Mouse (Mus musculus) cerebellum, adult (tissue): ENCODE measurements around the gene Nkain2.
"Not testable (repeated sequence)": the region's sequence is repeated elsewhere in the genome, so short reads cannot be mapped to it uniquely, and the experiment has no call there.

ENCODE experiments used
- ATAC-seq: cut with Nextera tagmentation; 2 replicates; pipeline ENCODE4 v1.9.2; 2017; ENCODE audit warnings: mild to moderate bottlenecking, moderate library complexity, mixed read lengths; ENCODE audit not compliant: insufficient number of reproducible peaks, low FRiP score, low TSS enrichment

The Nkain2 gene

GRCm38 (mm10) chr10:32182951-32183350, 707.3 kb downstream of the Nkain2 start:
- ATAC-seq = no peak

- ATAC-seq = no peak
These were observed 798.9 kb downstream of the Nkain2 start for GRCm38 (mm10) chr10:32091354-32091753.

GRCm38 (mm10) chr10:32060396-32060795, 829.9 kb downstream of the Nkain2 start:
- ATAC-seq = no peak

- ATAC-seq = no peak
These were observed 832.0 kb downstream of the Nkain2 start for GRCm38 (mm10) chr10:32058251-32058650.

GRCm38 (mm10) chr10:32052546-32053295, 837.5 kb downstream of the Nkain2 start:
- no peak for ATAC-seq

GRCm38 (mm10) chr10:32052045-32052444, 838.2 kb downstream of the Nkain2 start:
- no peak for ATAC-seq

GRCm38 (mm10) chr10:32029996-32030395, 860.3 kb downstream of the Nkain2 start:
- no peak for ATAC-seq

GRCm38 (mm10) chr10:32018385-32018784, 871.9 kb downstream of the Nkain2 start:
- no peak for ATAC-seq

- no peak for ATAC-seq
These were observed 889.0 kb downstream of the Nkain2 start for GRCm38 (mm10) chr10:32001216-32001753.

- no peak for ATAC-seq
These were observed 897.1 kb downstream of the Nkain2 start for GRCm38 (mm10) chr10:31993205-31993604.

GRCm38 (mm10) chr10:31978387-31978786, 911.9 kb downstream of the Nkain2 start:
- no peak for ATAC-seq

GRCm38 (mm10) chr10:31947178-31947726, 943.0 kb downstream of the Nkain2 start:
- ATAC-seq = no peak

- ATAC-seq = no peak
These were observed 958.3 kb downstream of the Nkain2 start for GRCm38 (mm10) chr10:31931961-31932360.

- no peak for ATAC-seq
These were observed 962.6 kb downstream of the Nkain2 start for GRCm38 (mm10) chr10:31927657-31928056.

- ATAC-seq = not testable (repeated sequence)
These were observed 969.4 kb downstream of the Nkain2 start for GRCm38 (mm10) chr10:31920901-31921300.

- no peak for ATAC-seq
These were observed 982.8 kb downstream of the Nkain2 start for GRCm38 (mm10) chr10:31907488-31907887.

GRCm38 (mm10) chr10:31899501-31899900, 990.8 kb downstream of the Nkain2 start:
- no peak for ATAC-seq

GRCm38 (mm10) chr10:31873323-31873895, 1016.9 kb downstream of the Nkain2 start:
- peak; percentile 49; the same call in 1 of the 2 replicates for ATAC-seq

- ATAC-seq = no peak
These were observed 1022.0 kb downstream of the Nkain2 start for GRCm38 (mm10) chr10:31868275-31868674.

- no peak for ATAC-seq
These were observed 1063.2 kb downstream of the Nkain2 start for GRCm38 (mm10) chr10:31827041-31827440.

GRCm38 (mm10) chr10:31812543-31812942, 1077.7 kb downstream of the Nkain2 start:
- no peak for ATAC-seq
